Mouse (Mus musculus) erythroblast, embryonic 14.5 days (primary cell): ENCODE measurements around the gene Muc1. TPM values are rescaled to one million over a fixed set of nuclear protein-coding genes. Genes with fewer than 3 reads are reported as not detected.

Experiments
- H3K27me3 ChIP-seq: 2 replicates; pipeline ENCODE4 v1.6.1; 2012; ENCODE audit warnings: inconsistent platforms; ENCODE audit not compliant: control insufficient read depth
- H3K36me3 ChIP-seq: 2 replicates; pipeline ENCODE4 v1.6.1; 2012; ENCODE audit warnings: mild to moderate bottlenecking, inconsistent platforms; ENCODE audit not compliant: control insufficient read depth
- H3K4me1 ChIP-seq: 2 replicates; pipeline ENCODE4 v1.6.1; 2012; ENCODE audit warnings: inconsistent platforms; ENCODE audit not compliant: control insufficient read depth
- H3K4me3 ChIP-seq: replicated peaks from 2 replicates; pipeline ENCODE3; 2012; ENCODE audit warnings: moderate library complexity, mild to moderate bottlenecking, inconsistent platforms
- H3K9me3 ChIP-seq: 2 replicates; pipeline ENCODE4 v1.6.1; 2012; ENCODE audit warnings: low read length, inconsistent platforms, mixed read lengths; ENCODE audit not compliant: control insufficient read depth
- GATA1 ChIP-seq: IDR thresholded peaks from 2 replicates; pipeline ENCODE4 v1.6.1; 2012; ENCODE audit warnings: low read length, inconsistent platforms, mixed read lengths
- TAL1 ChIP-seq: IDR thresholded peaks from 3 replicates; pipeline ENCODE4 v1.6.1; 2012; ENCODE audit warnings: low read length, inconsistent platforms, mixed read lengths
- polyA plus RNA-seq: library from polyadenylated mRNA; stranded (reverse); fragments of >175 nt; gene quantifications from 2 replicates; pipeline ENCODE4 v1.2.3, GENCODE M21; 2012

Muc1 gene
- polyA plus RNA-seq, 1 experiment: not detected

DNA sequence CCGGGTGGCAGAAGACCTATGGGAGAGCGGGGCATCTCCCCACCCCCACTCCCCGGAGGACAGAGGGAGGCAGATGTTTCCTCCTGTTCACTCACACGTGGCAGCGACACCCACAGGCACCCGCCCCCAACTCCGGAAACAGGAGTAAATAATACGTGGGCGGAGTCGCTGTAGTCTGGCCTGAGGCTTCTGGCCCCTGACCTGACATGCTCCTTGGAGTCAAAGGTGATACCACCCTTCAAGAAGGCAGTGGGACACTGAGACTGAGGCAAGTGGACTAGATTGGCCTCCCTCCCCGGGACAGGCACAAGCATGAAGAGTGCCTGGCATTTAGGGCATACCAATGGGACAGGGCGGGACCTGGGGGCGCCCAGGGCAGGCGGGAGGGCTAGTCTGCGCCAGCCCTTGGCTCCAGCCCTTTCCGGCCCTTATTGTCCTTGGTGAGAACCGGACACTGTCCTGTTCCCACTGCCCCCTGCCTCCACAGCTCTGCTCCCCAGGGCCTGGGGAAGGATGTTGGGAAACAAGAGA is 22.6 kb downstream of the Muc1 start:
- H3K4me3 ChIP-seq: no peak overlapping the region
- TF ChIP-seq TAL1: no peak
- no peak for TF ChIP-seq GATA1
- H3K4me1 ChIP-seq: peaks cover 27% of the 10 kb centered on the region
- no peaks in the 10 kb centered on the region for H3K9me3 ChIP-seq
- H3K27me3 ChIP-seq: peaks cover 40% of the 10 kb centered on the region
- H3K36me3 ChIP-seq: peaks cover 9% of the 10 kb centered on the region

DNA sequence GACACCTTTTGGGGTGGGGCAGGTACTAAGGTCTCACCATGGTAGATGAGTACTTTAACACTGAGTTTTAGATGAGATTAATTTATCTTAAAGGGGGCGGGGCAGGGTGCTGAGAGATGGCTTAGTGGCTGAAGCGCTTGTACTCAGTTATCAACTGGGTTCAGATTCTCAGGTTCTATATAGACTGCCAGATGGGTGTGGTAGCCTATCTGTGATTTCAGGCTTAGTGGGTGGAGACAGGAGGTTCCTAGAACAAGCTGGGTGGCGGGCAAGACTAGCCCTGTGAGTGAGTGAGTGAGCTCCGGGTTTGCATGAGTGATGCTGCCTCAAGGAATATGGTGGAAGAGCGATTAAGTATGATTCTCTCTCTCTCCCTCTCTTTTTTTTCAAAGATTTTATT is 26.1 kb downstream of the Muc1 start:
- H3K36me3 ChIP-seq: no peaks in the 10 kb centered on the region
- no peak overlapping the region for H3K4me3 ChIP-seq
- H3K9me3 ChIP-seq: no peaks in the 10 kb centered on the region
- peaks cover 70% of the 10 kb centered on the region for H3K27me3 ChIP-seq
- TF ChIP-seq TAL1: no peak
- TF ChIP-seq GATA1: no peak
- peaks cover 16% of the 10 kb centered on the region for H3K4me1 ChIP-seq

DNA sequence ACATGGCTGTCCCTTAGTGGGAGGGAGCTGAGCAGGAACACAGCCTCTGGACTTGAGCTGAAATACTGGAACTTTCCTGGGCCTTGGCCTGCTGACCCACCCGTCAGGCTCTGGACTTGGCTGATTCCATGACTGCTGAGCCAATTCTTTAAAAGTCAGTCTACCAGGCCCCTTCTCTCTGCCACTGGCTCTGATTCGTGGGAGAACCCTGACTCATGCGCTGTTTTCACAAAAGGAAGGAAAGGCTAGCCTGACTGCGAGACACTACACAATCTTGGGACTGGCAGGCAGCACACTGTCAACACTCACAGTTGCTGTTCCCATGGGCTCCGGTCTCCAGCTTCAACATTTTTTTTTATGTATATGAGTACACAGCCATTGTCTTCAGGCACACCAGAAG is 27.3 kb downstream of the Muc1 start:
- TF ChIP-seq TAL1: no peak
- H3K27me3 ChIP-seq: peaks cover 61% of the 10 kb centered on the region

DNA sequence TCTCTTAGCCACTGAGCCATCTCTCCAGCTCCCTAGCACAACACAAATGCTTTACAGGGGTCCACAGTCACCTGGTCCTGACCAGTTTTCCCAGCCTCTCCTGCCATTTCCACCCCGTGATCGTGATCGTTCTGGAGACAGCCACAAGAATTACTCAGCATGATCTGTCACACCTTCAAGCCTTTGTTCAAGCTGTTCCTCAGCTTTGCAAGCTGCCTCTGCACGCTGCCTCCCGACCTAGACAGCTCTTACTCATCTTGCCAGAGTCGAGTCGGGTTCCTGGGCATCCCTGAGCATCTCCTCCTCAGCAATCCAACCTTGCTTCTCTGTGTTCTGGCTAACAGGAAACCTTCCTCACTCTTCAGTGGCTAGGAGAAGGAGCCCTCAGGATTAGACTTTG is 30.2 kb downstream of the Muc1 start, which contains the start of gene Dpm3:
Dpm3 (plus strand) TSS at position 283 of the 400 bp plus-strand sequence.
- no peaks in the 10 kb centered on the region for H3K36me3 ChIP-seq
- peaks cover 46% of the 10 kb centered on the region for H3K27me3 ChIP-seq
- H3K9me3 ChIP-seq: no peaks in the 10 kb centered on the region
- H3K4me3 ChIP-seq: no peak within 1 kb of the TSS
- TF ChIP-seq TAL1 (no peak), GATA1 (no peak)
- H3K4me1 ChIP-seq: peaks cover 4% of the 10 kb centered on the region

More for the DNA sequence above, 27.3 kb downstream of the Muc1 start:
- H3K9me3 ChIP-seq: no peaks in the 10 kb centered on the region
- no peak overlapping the region for H3K4me3 ChIP-seq
- H3K36me3 ChIP-seq: no peaks in the 10 kb centered on the region
- H3K4me1 ChIP-seq: peaks cover 8% of the 10 kb centered on the region

DNA sequence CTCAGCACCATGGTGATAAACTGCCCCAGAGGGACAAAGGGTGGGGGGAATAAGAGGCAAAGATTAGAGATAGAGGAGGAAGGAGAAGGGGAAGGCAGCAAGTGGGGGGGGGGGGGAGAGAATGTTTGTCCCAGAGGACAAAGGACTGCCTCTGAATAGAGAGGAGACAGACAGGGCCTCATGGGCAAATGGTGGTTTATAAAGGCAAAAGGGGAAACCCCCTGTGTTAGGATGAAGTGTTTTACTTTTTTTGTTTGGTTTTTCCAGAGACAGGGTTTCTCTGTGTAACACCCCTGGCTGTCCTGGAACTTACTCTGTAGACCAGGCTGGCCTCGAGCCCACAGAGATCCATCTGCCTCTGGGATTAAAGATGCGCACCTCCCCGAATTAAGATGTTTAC is 31.4 kb downstream of the Muc1 start:
- no peak overlapping the region for H3K4me3 ChIP-seq
- TF ChIP-seq GATA1 (no peak), TAL1 (no peak)
- H3K4me1 ChIP-seq: peaks cover under 1% of the 10 kb centered on the region; the same call in 1 of the 2 replicates
- H3K27me3 ChIP-seq: peaks cover 45% of the 10 kb centered on the region
- no peaks in the 10 kb centered on the region for H3K9me3 ChIP-seq
- H3K36me3 ChIP-seq: no peaks in the 10 kb centered on the region

DNA sequence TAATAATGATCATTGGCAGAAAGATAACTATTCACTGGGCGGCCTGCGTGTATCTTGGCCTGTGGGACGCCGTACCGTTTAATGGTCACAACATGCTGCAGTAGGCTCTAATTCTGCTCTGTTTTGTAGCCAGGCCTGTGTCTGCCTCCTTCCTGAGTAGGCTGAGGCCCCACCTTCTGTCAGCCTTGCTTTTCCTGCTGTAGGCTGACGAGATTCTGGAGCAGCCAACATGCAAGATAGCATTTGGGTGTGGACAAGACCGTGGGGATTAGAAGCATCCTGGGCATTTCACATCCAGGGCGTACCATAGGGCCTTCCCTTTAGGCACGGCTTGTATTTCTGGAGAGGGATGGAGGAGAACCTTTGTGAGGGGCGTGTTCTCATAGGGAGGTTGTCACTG is 33.6 kb downstream of the Muc1 start:
- H3K9me3 ChIP-seq: no peaks in the 10 kb centered on the region
- TF ChIP-seq TAL1 (no peak), GATA1 (no peak)
- peaks cover 31% of the 10 kb centered on the region for H3K27me3 ChIP-seq
- H3K4me3 ChIP-seq: no peak overlapping the region
- H3K36me3 ChIP-seq: no peaks in the 10 kb centered on the region
- peaks cover 17% of the 10 kb centered on the region for H3K4me1 ChIP-seq

DNA sequence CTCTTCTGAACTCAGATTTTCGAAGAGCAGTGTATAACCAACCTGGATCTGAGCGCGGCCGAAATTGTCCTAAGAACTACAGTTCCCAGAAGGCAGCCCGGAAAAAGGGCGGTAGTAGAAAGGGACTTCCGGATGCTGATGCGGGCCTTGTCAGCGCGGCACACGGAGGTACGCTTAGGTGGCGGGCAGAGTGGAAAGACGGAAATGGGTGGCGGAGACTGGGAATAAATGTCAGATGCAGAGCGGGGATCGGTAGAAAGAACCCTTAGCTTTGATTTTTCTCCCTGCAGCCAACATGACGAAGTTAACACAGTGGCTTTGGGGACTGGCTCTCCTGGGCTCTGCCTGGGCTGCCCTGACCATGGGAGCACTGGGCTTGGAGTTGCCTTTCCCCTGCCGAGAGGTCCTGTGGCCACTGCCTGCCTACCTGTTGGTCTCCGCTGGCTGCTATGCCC is 37.6 kb downstream of the Muc1 start:
- peaks cover 49% of the 10 kb centered on the region for H3K4me1 ChIP-seq
- H3K4me3 ChIP-seq: peak overlapping the region; percentile 92
- H3K9me3 ChIP-seq: no peaks in the 10 kb centered on the region
- TF ChIP-seq TAL1: no peak
- no peak for TF ChIP-seq GATA1
- H3K27me3 ChIP-seq: peaks cover 18% of the 10 kb centered on the region
- H3K36me3 ChIP-seq: no peaks in the 10 kb centered on the region

DNA sequence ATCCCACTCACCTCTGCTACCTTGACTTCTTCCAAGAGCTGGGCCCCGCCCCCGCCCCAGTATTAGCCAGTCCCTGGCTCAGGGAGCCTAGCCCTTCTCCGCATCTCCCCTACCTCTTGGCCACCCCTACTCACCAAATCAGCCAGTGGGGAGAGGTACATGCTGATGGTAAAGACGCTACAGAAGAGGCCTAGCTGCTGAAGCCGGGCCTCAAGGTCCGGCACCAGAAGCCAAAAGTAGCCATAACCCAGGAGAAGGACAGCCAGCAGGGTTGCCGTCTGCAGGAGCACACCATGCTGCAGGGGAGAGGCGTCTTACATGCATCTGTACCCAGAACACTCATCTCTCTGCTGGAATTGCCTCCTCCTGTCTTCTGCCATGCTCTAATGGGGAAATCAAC is 40.1 kb downstream of the Muc1 start:
- TF ChIP-seq TAL1 (no peak), GATA1 (no peak)
- Histone ChIP-seq H3K36me3 (no peaks in the 10 kb centered on the region; the same call in 1 of the 2 replicates), H3K4me3 (no peak overlapping the region), H3K9me3 (no peaks in the 10 kb centered on the region), H3K27me3 (peaks cover 18% of the 10 kb centered on the region), H3K4me1 (peaks cover 49% of the 10 kb centered on the region)

DNA sequence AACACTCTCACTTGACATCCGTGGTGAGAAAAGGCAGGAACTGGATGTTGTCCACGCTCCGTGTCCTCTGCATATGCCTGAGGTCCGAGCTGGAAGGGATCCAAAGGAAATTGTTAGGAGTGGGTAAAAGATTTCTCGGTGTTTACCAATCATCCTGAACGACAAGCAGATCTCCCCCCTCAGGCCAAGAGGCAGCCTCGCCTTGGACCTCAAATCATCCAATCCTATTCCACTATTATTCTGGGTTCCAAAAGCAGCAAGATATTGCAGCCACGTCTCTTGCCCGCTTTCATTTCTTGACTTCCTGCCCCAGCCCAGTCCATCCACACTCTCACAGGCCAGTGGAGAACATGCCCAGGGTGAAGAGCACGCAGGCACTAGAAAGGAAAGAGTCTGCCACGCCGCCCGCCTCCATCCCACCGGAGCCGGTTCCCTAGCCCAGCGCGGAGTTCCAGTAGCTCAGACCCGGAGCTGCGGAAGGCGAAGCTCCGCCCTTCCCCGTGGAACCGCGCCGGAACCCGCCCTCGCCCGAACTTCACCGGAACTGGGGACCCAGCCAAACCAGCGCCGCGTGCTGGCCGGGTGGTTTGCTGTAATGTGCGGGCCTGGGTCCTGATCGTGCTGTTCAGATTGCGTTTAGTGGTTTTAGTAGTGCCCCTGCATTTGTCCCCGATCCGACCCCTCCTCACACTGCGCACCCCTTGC is 41.3 kb downstream of the Muc1 start, which contains the start of gene Slc50a1:
Slc50a1 (minus strand) TSS at position 520 of the 705 bp plus-strand sequence.
- TF ChIP-seq GATA1: no peak
- no peaks in the 10 kb centered on the region; the same call in 1 of the 2 replicates for H3K36me3 ChIP-seq
- H3K4me3 ChIP-seq: peak within 1 kb of the TSS; percentile 69
- H3K27me3 ChIP-seq: peaks cover 18% of the 10 kb centered on the region
- no peaks in the 10 kb centered on the region for H3K9me3 ChIP-seq
- peaks cover 49% of the 10 kb centered on the region for H3K4me1 ChIP-seq

DNA sequence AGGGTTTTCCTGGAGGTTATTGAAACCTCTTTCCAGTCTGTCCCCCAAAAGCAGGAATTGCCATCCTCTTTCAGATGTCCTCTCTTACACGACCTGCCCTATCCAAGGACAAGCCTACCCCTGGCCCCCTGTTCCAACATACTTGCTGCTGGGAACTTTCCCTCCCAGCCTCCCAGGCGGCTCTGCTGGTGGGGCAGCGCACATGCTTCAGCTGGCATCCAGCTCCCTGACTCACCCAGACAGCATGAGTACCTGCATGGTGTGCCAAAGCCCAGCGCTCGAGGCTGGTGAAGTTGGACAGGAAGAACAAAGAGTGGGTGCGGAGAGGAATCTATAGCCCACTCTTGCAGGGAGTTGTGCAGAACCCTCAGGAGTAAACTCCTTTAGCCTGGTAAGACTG is 42.0 kb downstream of the Muc1 start:
- Histone ChIP-seq H3K9me3 (no peaks in the 10 kb centered on the region), H3K27me3 (peaks cover 17% of the 10 kb centered on the region), H3K4me1 (peaks cover 47% of the 10 kb centered on the region), H3K36me3 (no peaks in the 10 kb centered on the region; the same call in 1 of the 2 replicates), H3K4me3 (peak overlapping the region; percentile 69)
- TF ChIP-seq TAL1 (no peak), GATA1 (no peak)
